Mouse (Mus musculus) limb, embryonic 10.5 days (tissue): ENCODE results near the gene Fam169a. TPM values are rescaled to one million over a fixed set of nuclear protein-coding genes. Genes with fewer than 3 reads are reported as not detected.

ENCODE experiments used
- DNase-seq: peaks from one replicate; pipeline ENCODE4 v3.0.0-alpha.2; 2017; ENCODE audit warnings: low spot score
- H3K27ac ChIP-seq: fragments of 300-500 bp; sonication (generic); 2 replicates; pipeline ENCODE4 v1.5.1; 2016; ENCODE audit warnings: mild to moderate bottlenecking
- H3K27me3 ChIP-seq: fragments of 300-500 bp; sonication (generic); 2 replicates; pipeline ENCODE4 v1.6.1; 2016; ENCODE audit warnings: low read depth, mild to moderate bottlenecking; ENCODE audit not compliant: poor library complexity, severe bottlenecking
- H3K36me3 ChIP-seq: fragments of 300-500 bp; sonication (generic); 2 replicates; pipeline ENCODE4 v1.6.1; 2016; ENCODE audit warnings: mild to moderate bottlenecking, moderate library complexity
- H3K4me1 ChIP-seq: fragments of 300-500 bp; sonication (generic); 2 replicates; pipeline ENCODE4 v1.6.1; 2016
- H3K4me3 ChIP-seq: fragments of 300-500 bp; sonication (generic); 2 replicates; pipeline ENCODE4 v1.5.1; 2016; ENCODE audit warnings: mild to moderate bottlenecking, moderate library complexity
- H3K9me3 ChIP-seq: fragments of 300-500 bp; sonication (generic); replicated peaks from 2 replicates; pipeline ENCODE4 v1.6.1; 2016; ENCODE audit warnings: mild to moderate bottlenecking
- WGBS: fragments of 180-500 bp; shearing (Covaris S2); methylation state at CpG from one replicate; pipeline ENCODE4 v1.1.7; 2016; 5-methylcytosine and 5-hydroxymethylcytosine counted together
- polyA plus RNA-seq: library from polyadenylated mRNA; unstranded; fragments of >200 nt; fragmentation: Nextera tagmentation; extraction: Ambion mirVana; gene quantifications from 2 replicates; pipeline ENCODE4 v1.2.1, GENCODE M21; 2016

Gene Fam169a
- polyA plus RNA-seq, 1 experiment from 2014 or later: 7.5 TPM

GRCm38 (mm10) chr13:97145834-97146233 lies 78.7 kb downstream of the Fam169a start:
- no peak for DNase-seq
- Histone ChIP-seq H3K27me3 (no peaks in the 10 kb centered on the region), H3K36me3 (peaks cover 76% of the 10 kb centered on the region), H3K9me3 (no peaks in the 10 kb centered on the region), H3K4me3 (no peak overlapping the region), H3K27ac (no peak overlapping the region), H3K4me1 (no peaks in the 10 kb centered on the region)
- WGBS: 64% methylated on average over 4 of the region's 4 CpGs

- DNase-seq: no peak
- Histone ChIP-seq H3K27ac (no peak overlapping the region), H3K36me3 (peaks cover 93% of the 10 kb centered on the region), H3K27me3 (no peaks in the 10 kb centered on the region), H3K4me1 (no peaks in the 10 kb centered on the region), H3K9me3 (no peaks in the 10 kb centered on the region), H3K4me3 (no peak overlapping the region)
- WGBS: 88% methylated on average over 10 of the region's 10 CpGs
Measured at GRCm38 (mm10) chr13:97175520-97176264, 108.6 kb downstream of the Fam169a start.

DNA sequence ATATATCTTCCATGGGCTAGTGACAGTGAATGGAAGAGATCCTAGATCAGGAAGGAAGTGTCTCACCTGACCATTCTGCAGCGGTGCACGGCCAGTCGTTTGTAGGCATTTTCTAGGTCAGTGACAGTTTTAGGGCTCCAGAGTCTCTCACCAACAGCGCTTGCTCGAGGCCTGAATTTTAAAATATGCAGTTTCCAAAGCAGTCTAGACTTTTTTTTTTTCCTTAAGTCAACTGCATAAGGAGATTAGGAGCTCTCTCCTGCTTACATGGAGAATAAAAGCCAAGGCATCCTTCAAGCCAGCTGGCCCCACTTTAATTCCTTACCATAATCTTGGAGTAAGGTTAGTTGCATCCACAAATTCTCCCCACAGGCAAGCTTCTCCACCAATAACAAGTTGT lies 109.6 kb downstream of the Fam169a start:
- no peak overlapping the region for H3K27ac ChIP-seq
- no peaks in the 10 kb centered on the region for H3K27me3 ChIP-seq
- H3K4me1 ChIP-seq: no peaks in the 10 kb centered on the region
- H3K9me3 ChIP-seq: no peaks in the 10 kb centered on the region
- H3K4me3 ChIP-seq: no peak overlapping the region
- H3K36me3 ChIP-seq: peaks cover 89% of the 10 kb centered on the region
- 91% methylated on average over 5 of the region's 5 CpGs for WGBS
- DNase-seq: no peak

GRCm38 (mm10) chr13:97178943-97179342 lies 111.9 kb downstream of the Fam169a start:
- no peaks in the 10 kb centered on the region for H3K4me1 ChIP-seq

DNA sequence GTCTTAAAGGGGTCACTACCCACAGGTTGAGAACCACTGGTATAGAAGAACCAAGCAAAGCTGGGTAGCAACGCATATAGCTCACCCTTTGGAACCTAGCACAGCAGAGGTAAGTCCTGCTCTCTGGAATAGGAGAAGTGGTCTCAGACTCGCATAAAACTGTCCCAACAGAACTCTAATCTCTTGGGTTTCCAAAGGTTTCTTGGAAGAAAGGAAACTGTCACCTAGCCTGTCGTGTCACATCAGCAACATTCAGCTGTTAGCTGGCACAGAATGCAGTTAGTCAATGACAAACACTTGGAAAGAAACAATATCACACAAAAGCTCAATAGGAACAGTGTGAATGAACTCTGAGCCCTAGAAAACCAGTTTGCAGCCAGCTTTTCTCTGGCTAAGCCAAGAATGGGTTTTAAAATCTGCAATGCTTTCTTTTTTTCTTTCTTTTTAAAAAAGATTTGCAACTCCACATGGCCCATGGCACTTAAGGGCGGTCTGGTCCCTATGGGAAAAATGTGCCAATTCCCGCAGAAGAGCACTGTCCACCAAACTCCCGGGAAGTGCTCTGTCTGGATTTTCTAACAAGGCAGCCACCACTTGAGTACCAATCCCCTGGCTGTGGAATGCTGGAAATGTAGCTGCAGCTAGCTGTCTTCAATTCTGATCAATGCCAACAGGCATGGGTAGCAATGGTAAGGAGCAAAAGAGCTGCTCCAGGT lies 113.2 kb downstream of the Fam169a start:
- no peaks in the 10 kb centered on the region for H3K27me3 ChIP-seq
- WGBS: 80% methylated on average over 6 of the region's 6 CpGs
- peaks cover 64% of the 10 kb centered on the region for H3K36me3 ChIP-seq
- no peaks in the 10 kb centered on the region for H3K4me1 ChIP-seq
- no peak overlapping the region for H3K4me3 ChIP-seq
- no peak overlapping the region for H3K27ac ChIP-seq
- no peak for DNase-seq
- H3K9me3 ChIP-seq: no peaks in the 10 kb centered on the region

More at GRCm38 (mm10) chr13:97178943-97179342, 111.9 kb downstream of the Fam169a start:
- no peak for DNase-seq
- no peak overlapping the region for H3K27ac ChIP-seq
- no peaks in the 10 kb centered on the region for H3K27me3 ChIP-seq
- no peaks in the 10 kb centered on the region for H3K9me3 ChIP-seq
- peaks cover 75% of the 10 kb centered on the region for H3K36me3 ChIP-seq
- WGBS: 84% methylated on average over 7 of the region's 7 CpGs
- H3K4me3 ChIP-seq: no peak overlapping the region

Other genes starting within 250 kb of the Fam169a start
- 0.41 and 0.68 TPM in 2 replicates for gene Gcnt4, start 142.6 kb upstream of the Fam169a start, polyA plus RNA-seq
- gene 1700029F12Rik, start 32.9 kb upstream of the Fam169a start, polyA plus RNA-seq: not detected in 2 replicates
- gene Gm6169, start 32.0 kb downstream of the Fam169a start, polyA plus RNA-seq: 1.2 and 2.0 TPM in 2 replicates
- 41.0 and 41.5 TPM in 2 replicates for gene Gfm2, start 70.7 kb downstream of the Fam169a start, polyA plus RNA-seq
- 55.6 and 58.7 TPM in 2 replicates for gene Nsa2, start 70.7 kb downstream of the Fam169a start, polyA plus RNA-seq
- gene Hexb, start 131.1 kb downstream of the Fam169a start, polyA plus RNA-seq: 15.2 and 18.2 TPM in 2 replicates
- 2.5 and 4.3 TPM in 2 replicates for gene Enc1, start 173.8 kb downstream of the Fam169a start, polyA plus RNA-seq